8 mouse cellular contexts compared by ENCODE assay signal in the genomic region with DNA sequence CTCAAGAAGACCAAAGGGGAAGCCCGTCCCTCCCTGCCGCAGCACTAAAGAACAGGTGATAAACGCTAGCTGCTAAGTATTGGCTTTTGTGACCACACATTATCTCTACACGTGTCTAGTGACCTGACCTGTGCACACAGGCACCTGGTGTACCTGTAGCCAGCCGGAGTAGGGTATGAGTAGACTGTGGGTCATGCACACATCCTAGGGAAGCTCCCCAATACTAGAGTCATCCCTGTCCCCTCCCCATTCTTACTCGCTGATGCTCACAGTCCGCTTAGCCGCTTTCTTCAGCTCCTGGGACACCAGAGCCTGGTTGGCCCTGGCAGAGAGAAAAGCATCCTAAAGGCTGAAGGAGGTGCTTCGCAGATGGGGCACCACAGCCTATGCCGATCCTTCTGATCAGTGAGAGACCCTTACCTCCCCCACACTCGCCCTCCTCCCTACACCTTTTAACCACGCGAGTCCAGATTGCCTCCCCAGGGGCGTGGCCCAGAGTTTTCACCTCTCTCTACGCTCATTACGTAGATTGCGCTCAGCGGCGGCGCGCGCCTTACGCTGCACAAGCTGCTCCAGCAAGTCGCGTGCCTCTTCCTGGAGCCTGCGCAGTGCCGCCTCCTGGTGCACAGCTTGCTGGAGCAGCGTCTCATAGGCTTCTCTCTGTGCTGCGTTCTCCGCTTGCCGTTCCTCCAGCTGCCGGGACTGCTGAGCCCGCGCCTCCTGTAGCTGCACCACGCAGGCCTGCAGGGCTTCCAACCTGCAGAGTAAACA. TPM values are rescaled to one million over a fixed set of nuclear protein-coding genes. Genes with fewer than 3 reads are reported as not detected.
DNase-seq lines count a peak whose midpoint lies in the region; ATAC-seq and TF ChIP-seq lines count a peak whose summit lies in the region.

No protein-coding gene starts in this region.

- H3K4me3 ChIP-seq in intestine, postnatal 0 days (ENCODE audit: low read depth, low read length) = peak overlapping the region; percentile 7

- intact Hi-C loops in left cerebral cortex, postnatal 14 days (cut with DNase I) = no loop called here

- peak; percentile 75 for ATAC-seq in intestine, postnatal 0 days
- ATAC-seq in megakaryocyte progenitor cell, adult 5-6 weeks (replicated peaks; ENCODE audit: poor library complexity) = peak; percentile 88
- no peak for ATAC-seq in activated CD4-positive, CD25-positive, alpha-beta regulatory T cell, adult 4 months

- H3K36me3 ChIP-seq in intestine, postnatal 0 days (ENCODE audit: control insufficient read depth, insufficient read depth) = no peaks in the 10 kb centered on the region; the same call in 1 of the 2 replicates

- H3K27me3 ChIP-seq in intestine, postnatal 0 days (replicated peaks; ENCODE audit: control insufficient read depth, insufficient read depth, low read length) = no peaks in the 10 kb centered on the region

- peak; percentile 52 for DNase-seq in T-cell, adult 2 months (ENCODE audit: low spot score)
- DNase-seq in cerebellum, postnatal 10 days = peak; percentile 91 to 93
- DNase-seq in frontal cortex, postnatal 14 days (ENCODE audit: low spot score in 2 of 2) = peak; percentile 83 to 84
- peak; percentile 93 to 94 for DNase-seq in left cerebral cortex, postnatal 14 days (ENCODE audit: low spot score in 2 of 2)
- peak; percentile 94 to 95 for DNase-seq in right cerebral cortex, postnatal 10 days (ENCODE audit: low spot score in 2 of 2)

- no peaks in the 10 kb centered on the region for H3K9me3 ChIP-seq in intestine, postnatal 0 days (ENCODE audit: control insufficient read depth)

- WGBS in intestine, postnatal 0 days = 11% methylated on average over 35 of the region's 35 CpGs

- peak overlapping the region; percentile 23; the same call in 1 of the 2 replicates for H3K9ac ChIP-seq in intestine, postnatal 0 days (ENCODE audit: low read depth, low read length)

- H3K27ac ChIP-seq in intestine, postnatal 0 days (ENCODE audit: low read depth, low read length) = no peak overlapping the region

- peak; percentile 82 for TF ChIP-seq CTCF in intestine, postnatal 0 days (IDR thresholded peaks at IDR 0.05; ENCODE audit: low read depth)

- H3K4me2 ChIP-seq in intestine, postnatal 0 days (replicated peaks; ENCODE audit: low read depth) = peak overlapping the region; percentile 59

- H3K4me1 ChIP-seq in intestine, postnatal 0 days (replicated peaks; ENCODE audit: control insufficient read depth, insufficient read depth, low read length) = peaks cover 12% of the 10 kb centered on the region; the same call in 1 of the 2 replicates

RNA-seq across cellular contexts. Expression of a gene that starts 5.6 kb away (rescaled TPM):
- polyA plus RNA-seq in intestine, postnatal 0 days (2015; fragmentation: Nextera tagmentation; extraction: Ambion mirVana) = 5.2 and 6.2 TPM in 2 replicates
- 10 to 100 TPM; 53.7 to 60.3 TPM for total RNA-seq in left cerebral cortex, postnatal 14 days (2021)
- total RNA-seq in megakaryocyte progenitor cell, adult 5-6 weeks (2015) = 9.8 and 14.7 TPM in 2 replicates
- 6.7 and 7.1 TPM in 2 replicates for total RNA-seq in megakaryocyte progenitor cell, adult 5-6 weeks (2017)
- 10 to 100 TPM; 38.2 to 56.7 TPM for polyA plus RNA-seq in activated CD4-positive, CD25-positive, alpha-beta regulatory T cell, adult 4 months (2017; shearing (Covaris generic))

RNA-seq across cellular contexts. Expression of a gene that starts 20.4 kb away (rescaled TPM):
- 63.7 and 71.7 TPM in 2 replicates for polyA plus RNA-seq in intestine, postnatal 0 days (2015; fragmentation: Nextera tagmentation; extraction: Ambion mirVana)
- total RNA-seq in left cerebral cortex, postnatal 14 days (2021) = 10 to 100 TPM; 31.4 to 32.2 TPM
- total RNA-seq in megakaryocyte progenitor cell, adult 5-6 weeks (2015) = 50.4 and 59.3 TPM in 2 replicates
- 23.1 and 31.2 TPM in 2 replicates for total RNA-seq in megakaryocyte progenitor cell, adult 5-6 weeks (2017)
- 1 to 10 TPM; 2.5 to 2.9 TPM for polyA plus RNA-seq in activated CD4-positive, CD25-positive, alpha-beta regulatory T cell, adult 4 months (2017; shearing (Covaris generic))

RNA-seq across cellular contexts. Expression of a gene that starts 51.4 kb away (rescaled TPM):
- polyA plus RNA-seq in intestine, postnatal 0 days (2015; fragmentation: Nextera tagmentation; extraction: Ambion mirVana) = 31.2 and 35.3 TPM in 2 replicates
- total RNA-seq in left cerebral cortex, postnatal 14 days (2021) = 10 to 100 TPM; 13.9 to 17.9 TPM
- 34.3 and 41.2 TPM in 2 replicates for total RNA-seq in megakaryocyte progenitor cell, adult 5-6 weeks (2015)
- total RNA-seq in megakaryocyte progenitor cell, adult 5-6 weeks (2017) = 63.1 and 89.4 TPM in 2 replicates
- polyA plus RNA-seq in activated CD4-positive, CD25-positive, alpha-beta regulatory T cell, adult 4 months (2017; shearing (Covaris generic)) = 10 to 100 TPM; 27.1 to 51.2 TPM
